Mouse (Mus musculus): ENCODE results near the gene Ssh2.

DNA sequence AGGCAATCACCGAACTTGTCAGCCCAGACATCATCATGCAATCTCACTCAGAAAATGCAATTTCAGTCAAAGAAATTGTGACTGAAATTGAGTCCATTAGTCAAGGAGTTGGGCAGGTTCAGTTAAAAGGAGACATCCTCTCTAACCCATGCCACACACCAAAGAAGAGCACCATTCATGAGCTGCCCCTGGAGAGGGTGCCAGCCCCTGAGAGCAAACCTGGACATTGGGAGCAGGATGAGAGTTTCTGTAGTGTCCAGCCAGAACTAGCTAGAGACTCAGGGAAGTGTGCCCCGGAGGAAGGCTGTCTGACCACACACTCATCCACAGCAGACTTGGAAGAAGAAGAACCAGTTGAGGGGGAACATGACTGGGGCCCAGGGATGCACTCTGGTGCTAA is 237.3 kb downstream of the Ssh2 start:
- no peak for TF ChIP-seq CTCF (IDR thresholded peaks at IDR 0.05; ENCODE audit: low read depth)
- no peak for TF ChIP-seq EP300 (optimal IDR thresholded peaks at IDR 0.05)
